20 mouse cellular contexts compared by ENCODE assay signal in the genomic region with DNA sequence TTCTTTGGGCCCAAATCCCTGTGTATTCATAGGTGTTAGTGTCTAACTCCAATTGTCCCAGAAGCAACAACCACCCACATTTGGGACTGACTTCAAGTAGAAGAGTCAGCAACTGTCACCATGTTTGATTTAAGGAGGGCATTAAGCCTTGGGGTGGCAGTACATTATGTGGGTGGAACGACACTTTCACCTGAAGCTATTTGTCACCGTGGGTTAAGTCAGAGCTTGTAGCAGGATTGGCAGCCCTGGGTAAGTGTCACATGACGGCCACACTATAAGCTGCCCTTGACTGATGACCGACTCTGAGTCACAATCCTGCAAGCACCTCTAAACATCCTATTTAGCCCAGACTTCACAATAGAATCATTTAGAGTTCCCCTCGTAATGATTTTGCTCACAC.
DNase-seq lines count a peak whose midpoint lies in the region; ATAC-seq and TF ChIP-seq lines count a peak whose summit lies in the region.
"Had no signal": no experiment of that assay in that cellular context is flagged by ENCODE, and none has a peak within 500 bp of the region (broad histone marks: within the 10 kb centered on the region; RNA-seq: fewer than 3 reads in every experiment).

No protein-coding gene starts in this region.

- DNase-seq in adrenal gland, adult (ENCODE audit: inconsistent age in 2 of 2, low spot score in 1 of 2): peak; percentile 49 to 85
- no peak for DNase-seq in adrenal gland, postnatal 4 days (ENCODE audit: low spot score in 2 of 2)
- DNase-seq in adrenal gland, postnatal 10 days: peak; percentile 26
- DNase-seq in fat pad, adult 2 months (ENCODE audit: extremely low read depth, low read depth, low spot score): peak; percentile 98
- no peak for DNase-seq in stomach, postnatal 0 days (ENCODE audit: low spot score)
- no peak for DNase-seq in left cerebral cortex, adult 11 months (ENCODE audit: low spot score)
- no peak for DNase-seq in spleen, postnatal 10 days (ENCODE audit: low spot score in 2 of 2)
- DNase-seq: cerebellum, adult 2 months; cerebellum, postnatal 10 days; heart, adult 2 months; heart, postnatal 14 days had no signal

- 0 out of 2 replicates have a peak, but pooled peaks cover 2% of the 10 kb centered on the region for H3K4me1 ChIP-seq in stomach, postnatal 0 days (replicated peaks; ENCODE audit: control insufficient read depth, insufficient read depth)
- H3K4me1 ChIP-seq in intestine, embryonic 16.5 days (ENCODE audit: control insufficient read depth, insufficient read depth, low read length): peaks cover 9% of the 10 kb centered on the region
- H3K4me1 ChIP-seq: heart, embryonic 15.5 days had no signal

- H3K36me3 ChIP-seq in stomach, postnatal 0 days (ENCODE audit: control insufficient read depth, insufficient read depth, low read length): no peaks in the 10 kb centered on the region
- no peaks in the 10 kb centered on the region for H3K36me3 ChIP-seq in intestine, embryonic 16.5 days (ENCODE audit: control insufficient read depth, insufficient read depth, low read length)
- H3K36me3 ChIP-seq: embryonic facial prominence, embryonic 10.5 days; forebrain, embryonic 10.5 days; forebrain, embryonic 15.5 days; heart, embryonic 15.5 days; hindbrain, embryonic 10.5 days; intestine, embryonic 15.5 days had no signal

- ATAC-seq in stomach, postnatal 0 days (ENCODE audit: low FRiP score, low TSS enrichment): peak; percentile 42; the same call in 1 of the 2 replicates
- ATAC-seq in intestine, embryonic 16.5 days: no peak
- ATAC-seq: forebrain, embryonic 15.5 days; intestine, embryonic 15.5 days had no signal

- no peak overlapping the region for H3K4me2 ChIP-seq in stomach, postnatal 0 days (replicated peaks; ENCODE audit: low read depth)
- no peak overlapping the region for H3K4me2 ChIP-seq in intestine, embryonic 16.5 days (ENCODE audit: low read depth, low read length)
- H3K4me2 ChIP-seq: forebrain, embryonic 15.5 days; heart, embryonic 11.5 days; heart, embryonic 15.5 days; hindbrain, embryonic 14.5 days; intestine, embryonic 15.5 days had no signal

- peak; percentile 75 for TF ChIP-seq EP300 in stomach, postnatal 0 days (optimal IDR thresholded peaks at IDR 0.05)

- H3K9me3 ChIP-seq in stomach, postnatal 0 days (ENCODE audit: control insufficient read depth, low read length): no peaks in the 10 kb centered on the region
- H3K9me3 ChIP-seq in intestine, embryonic 16.5 days (ENCODE audit: control insufficient read depth, low read length): no peaks in the 10 kb centered on the region
- H3K9me3 ChIP-seq: embryonic facial prominence, embryonic 10.5 days; forebrain, embryonic 10.5 days; forebrain, embryonic 15.5 days; heart, embryonic 15.5 days; hindbrain, embryonic 10.5 days; intestine, embryonic 15.5 days had no signal

- WGBS in stomach, postnatal 0 days: 64% methylated on average over 5 of the region's 5 CpGs
- WGBS in intestine, embryonic 16.5 days: 80% methylated on average over 5 of the region's 5 CpGs

- H3K4me3 ChIP-seq in stomach, postnatal 0 days (ENCODE audit: low read depth, low read length): no peak overlapping the region
- H3K4me3 ChIP-seq in intestine, embryonic 16.5 days (ENCODE audit: low read length): no peak overlapping the region
- H3K4me3 ChIP-seq: embryonic facial prominence, embryonic 10.5 days; forebrain, embryonic 10.5 days; forebrain, embryonic 15.5 days; heart, adult 2 months; heart, embryonic 15.5 days; hindbrain, embryonic 10.5 days; intestine, embryonic 15.5 days had no signal

- no peak for TF ChIP-seq CTCF in stomach, postnatal 0 days (IDR thresholded peaks at IDR 0.05; ENCODE audit: low read depth)

- no peak overlapping the region for H3K27ac ChIP-seq in stomach, postnatal 0 days (replicated peaks)
- no peak overlapping the region for H3K27ac ChIP-seq in intestine, embryonic 16.5 days (ENCODE audit: low read length)
- H3K27ac ChIP-seq: forebrain, embryonic 10.5 days; forebrain, embryonic 15.5 days; heart, adult 2 months; heart, embryonic 15.5 days; hindbrain, embryonic 10.5 days; hindbrain, embryonic 14.5 days; intestine, embryonic 15.5 days had no signal

- H3K27me3 ChIP-seq in stomach, postnatal 0 days (ENCODE audit: control insufficient read depth, insufficient read depth, low read length): no peaks in the 10 kb centered on the region
- H3K27me3 ChIP-seq in intestine, embryonic 16.5 days (replicated peaks; ENCODE audit: control insufficient read depth, insufficient read depth, low read length): no peaks in the 10 kb centered on the region
- H3K27me3 ChIP-seq: forebrain, embryonic 15.5 days; heart, embryonic 15.5 days; intestine, embryonic 15.5 days had no signal

- H3K9ac ChIP-seq in stomach, postnatal 0 days (ENCODE audit: low read length): no peak overlapping the region
- H3K9ac ChIP-seq in intestine, embryonic 16.5 days (ENCODE audit: low read depth, low read length): no peak overlapping the region
- H3K9ac ChIP-seq: forebrain, embryonic 15.5 days; heart, embryonic 15.5 days; hindbrain, embryonic 14.5 days; intestine, embryonic 15.5 days had no signal

Comparison
In these comparisons a context has a peak if more than half of its experiments do, and no peak if none do; other contexts are left out.
1. DNase-seq: peak in adrenal gland, adult (2 of 2), adrenal gland, postnatal 10 days (single experiment) and fat pad, adult 2 months (single experiment); none in adrenal gland, postnatal 4 days (0 of 2), stomach, postnatal 0 days (single experiment), left cerebral cortex, adult 11 months (single experiment) and spleen, postnatal 10 days (0 of 2).